Mouse (Mus musculus): ENCODE data around the gene E2f6.

The E2f6 gene

DNA sequence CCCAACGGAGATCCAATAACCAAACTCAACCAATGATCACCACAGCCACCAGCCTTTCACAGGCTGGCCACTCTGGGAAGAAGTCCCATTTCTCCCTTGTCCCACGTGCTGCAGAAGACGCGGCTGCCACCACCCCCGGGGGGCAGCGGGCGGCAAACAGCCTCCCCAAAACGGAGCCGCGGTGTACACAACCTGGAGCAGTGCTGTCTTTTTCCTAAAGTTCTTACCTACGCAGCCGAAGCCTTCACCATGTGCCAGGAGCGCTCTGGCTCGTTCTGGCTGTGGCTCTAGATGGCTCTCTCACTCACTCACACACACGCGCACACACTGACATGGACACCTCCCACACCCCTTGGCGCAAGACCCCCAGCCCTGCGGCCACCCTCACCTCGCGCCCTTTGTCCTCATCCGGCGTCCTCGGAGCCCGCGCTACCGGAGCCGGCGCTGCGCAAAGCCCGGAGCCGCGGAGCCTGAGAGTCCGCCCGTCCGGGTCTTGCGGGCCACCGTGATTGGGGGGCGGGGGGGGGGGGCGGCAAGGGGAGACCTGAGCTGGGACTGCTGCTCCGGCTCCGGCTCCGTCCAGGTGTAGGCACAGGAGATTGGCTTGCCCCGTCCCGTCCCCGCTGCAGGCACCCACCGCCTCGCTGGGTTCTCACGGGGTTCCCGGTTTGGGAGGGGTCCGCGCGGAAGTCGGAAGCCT, 10.4 kb upstream of the E2f6 start, which contains the start of gene Greb1:
Gene Greb1, minus strand, starts transcription at position 628 of the 700 bp plus-strand sequence.
- no peak for DNase-seq (ENCODE audit: low spot score)

DNA sequence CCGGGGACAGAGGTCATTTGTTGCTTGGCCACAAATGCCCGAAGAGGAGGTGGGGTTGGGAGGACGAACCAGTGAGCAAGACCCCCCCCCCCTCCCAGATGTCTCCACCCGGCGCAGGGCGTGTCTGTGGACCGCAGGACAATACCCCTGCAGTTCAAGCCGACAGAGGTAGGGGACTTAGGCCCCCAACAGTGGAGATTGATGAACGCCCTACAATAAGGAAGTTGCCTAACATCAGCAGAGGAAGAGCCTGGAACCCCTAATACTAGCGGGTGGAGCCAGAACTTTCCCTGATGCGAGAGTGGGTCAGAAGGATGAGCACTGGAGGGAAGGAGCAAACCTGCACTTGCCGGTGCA, 9.8 kb upstream of the E2f6 start:
- DNase-seq (ENCODE audit: low spot score): no peak

DNA sequence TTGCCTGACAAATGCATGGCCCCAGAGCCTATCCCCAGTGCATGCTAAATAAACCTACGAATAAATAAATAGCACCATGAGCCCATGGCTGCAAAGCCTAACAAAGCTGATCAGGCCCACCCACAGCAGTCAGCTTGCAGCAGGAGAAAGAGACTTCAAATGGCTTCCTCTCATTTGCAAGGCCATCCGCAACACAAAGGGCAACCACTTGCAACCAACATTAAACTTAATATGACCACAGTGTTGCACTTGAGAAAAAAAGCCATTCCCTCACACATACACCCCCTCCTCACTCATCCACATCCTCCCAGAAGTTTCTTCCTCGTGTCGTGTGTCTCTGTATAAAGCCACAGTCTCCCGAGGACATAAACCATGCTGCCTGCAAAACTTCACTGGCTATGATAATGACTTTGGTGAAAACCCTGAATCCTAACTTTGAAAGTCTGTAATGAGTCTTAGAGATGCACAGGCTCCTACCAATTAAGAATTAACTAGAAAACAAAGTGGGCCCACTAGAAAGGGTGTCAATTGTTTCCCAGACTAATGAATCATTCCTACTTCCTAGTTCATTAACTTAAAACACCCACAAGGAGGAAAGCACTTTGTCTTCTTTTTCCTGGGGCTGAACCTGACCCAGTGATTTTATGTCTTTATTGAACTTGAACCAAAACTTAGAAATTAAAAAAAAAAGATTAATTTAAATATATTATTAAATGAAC, 7.4 kb upstream of the E2f6 start:
- no peak for DNase-seq (ENCODE audit: low spot score)

DNA sequence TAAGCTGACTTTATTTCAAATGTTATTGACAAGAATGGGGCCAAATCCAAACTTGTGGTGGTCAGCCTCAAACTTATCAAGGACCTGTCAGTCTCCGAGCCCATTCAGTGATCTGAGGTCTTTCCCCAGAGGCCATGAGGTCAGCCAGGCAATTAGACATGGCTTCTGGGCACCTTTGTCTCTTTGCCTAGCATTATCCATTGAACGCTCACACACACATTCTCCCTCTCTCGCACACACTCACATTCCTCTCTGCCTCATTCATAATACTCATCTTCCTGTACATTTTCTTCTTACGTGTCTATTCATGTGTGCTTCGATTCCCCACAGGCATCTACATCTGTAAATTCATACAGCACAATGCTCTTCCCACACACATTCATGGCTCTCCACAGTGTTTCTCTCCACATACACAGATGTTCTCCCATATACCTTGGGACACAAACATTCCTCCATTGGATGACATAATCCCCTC, 6.8 kb upstream of the E2f6 start:
- no peak for DNase-seq (ENCODE audit: low spot score)

DNA sequence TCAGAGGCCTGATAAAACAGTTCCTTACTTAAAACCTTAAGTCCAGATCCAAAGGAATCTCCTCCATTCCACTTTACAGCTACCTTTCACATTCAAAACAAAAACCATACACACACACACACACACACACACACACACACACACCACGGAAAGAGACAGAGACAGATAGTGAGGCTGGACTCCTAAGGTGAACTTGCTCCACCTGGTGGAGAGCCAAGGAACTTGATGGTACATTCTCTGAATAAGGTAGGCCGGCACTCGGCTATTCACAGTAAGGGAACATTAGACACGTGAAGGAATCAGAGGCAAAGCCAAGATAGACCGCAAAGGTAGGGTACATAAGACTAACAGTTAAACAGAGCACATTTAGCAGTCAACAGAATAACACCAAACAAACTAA, 5.3 kb upstream of the E2f6 start:
- peak; percentile 78 for DNase-seq (ENCODE audit: low spot score)

DNA sequence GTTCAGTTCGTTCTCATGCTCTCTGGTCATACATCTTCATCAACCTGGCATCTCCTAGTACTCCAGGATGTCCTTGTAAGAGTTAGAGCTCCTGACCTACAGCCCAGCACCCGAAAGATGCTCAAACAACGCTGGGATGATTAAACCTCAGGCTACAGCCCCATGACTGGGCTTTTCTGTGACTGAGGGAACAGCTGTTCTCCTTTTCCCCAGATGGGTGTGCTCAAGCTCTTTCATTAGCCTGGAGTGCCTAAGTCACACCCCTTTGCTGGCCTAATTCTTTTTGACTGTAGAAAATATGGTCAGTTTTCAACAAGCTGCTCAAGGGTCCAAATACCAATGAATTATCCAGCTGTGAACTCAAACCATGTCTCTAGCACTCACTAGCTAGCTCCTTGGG, 2.7 kb upstream of the E2f6 start:
- DNase-seq (ENCODE audit: low spot score): peak; percentile 28

DNA sequence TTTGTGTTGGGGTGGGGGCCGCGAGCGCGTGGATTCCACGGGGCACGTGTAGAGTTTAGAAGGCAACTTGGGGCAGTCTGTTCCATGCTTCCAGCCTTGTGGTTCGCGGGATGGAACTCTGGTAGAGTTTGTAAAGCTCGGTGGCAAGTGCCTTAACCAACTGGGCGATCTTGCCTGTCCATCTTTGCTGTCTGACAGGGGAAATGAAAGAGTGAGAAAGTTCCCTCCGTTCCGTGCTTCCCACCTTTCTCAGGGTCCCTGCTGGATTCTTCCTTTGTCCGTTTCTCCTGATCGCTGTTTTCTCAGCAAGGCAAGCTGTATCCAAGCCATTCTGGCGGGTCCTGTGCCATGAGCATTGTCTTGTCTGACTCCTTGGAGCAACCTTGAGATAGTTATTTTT, 714 bp downstream of the E2f6 start:
- DNase-seq (ENCODE audit: low spot score): no peak

DNA sequence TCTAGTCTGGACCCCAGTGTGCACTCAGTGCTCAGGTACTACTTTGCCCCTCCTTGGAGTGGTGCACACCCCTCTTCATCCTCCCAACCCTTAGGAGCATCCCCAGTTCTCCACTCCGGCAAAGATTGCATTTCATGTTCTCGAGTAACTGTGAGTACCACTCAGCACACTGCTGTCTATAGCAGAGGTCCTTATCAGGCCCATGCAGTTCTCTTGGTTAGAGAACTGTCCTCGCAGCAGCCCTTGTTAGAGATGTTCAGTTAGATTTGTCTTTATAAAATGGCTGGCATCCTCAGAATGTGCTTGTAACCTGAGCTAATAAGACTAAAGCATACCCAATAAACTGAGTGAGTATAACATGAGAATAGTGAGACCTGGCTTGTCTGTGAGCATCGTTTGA, 6.4 kb downstream of the E2f6 start:
- DNase-seq (ENCODE audit: low spot score): no peak

DNA sequence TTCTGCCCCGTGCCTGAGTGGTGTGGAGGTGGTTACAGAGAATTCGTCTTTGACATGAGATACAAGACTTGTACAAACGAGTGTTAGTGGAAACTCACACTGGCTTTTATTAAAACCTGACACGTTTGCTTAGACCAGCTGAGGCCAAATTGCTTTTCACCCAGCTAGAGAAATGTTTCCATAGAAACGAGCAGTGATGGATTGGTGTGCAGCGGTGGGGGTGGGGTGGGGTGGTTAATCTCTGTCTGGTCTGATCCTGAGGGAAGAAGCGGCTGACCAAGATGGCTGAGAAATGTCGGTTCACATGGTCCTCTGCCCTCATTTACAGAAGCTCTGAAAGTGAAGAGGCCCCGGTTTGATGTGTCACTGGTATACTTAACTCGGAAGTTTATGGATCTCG, 7.8 kb downstream of the E2f6 start:
- no peak for DNase-seq (ENCODE audit: low spot score)

DNA sequence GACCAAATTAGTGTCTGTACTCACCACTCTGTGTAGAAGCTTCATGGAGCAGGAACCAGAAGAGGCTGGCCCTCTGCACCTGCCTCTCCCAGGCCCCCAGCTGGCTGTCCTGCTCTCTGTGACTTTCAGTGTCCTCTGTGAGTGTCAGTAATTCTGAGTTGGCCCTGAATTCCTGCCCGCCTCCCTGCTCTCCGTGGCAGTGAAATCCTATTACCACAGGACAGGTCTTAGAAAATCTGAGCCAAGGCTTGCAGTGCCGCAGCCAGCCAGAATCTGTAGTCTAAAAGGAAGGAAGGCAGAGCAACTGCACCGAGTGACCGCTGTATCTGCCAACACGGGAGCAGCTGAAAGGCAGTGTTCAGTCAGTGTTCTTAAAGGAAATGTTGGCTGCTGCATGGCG, 10.0 kb downstream of the E2f6 start:
- DNase-seq (ENCODE audit: low spot score): no peak

DNA sequence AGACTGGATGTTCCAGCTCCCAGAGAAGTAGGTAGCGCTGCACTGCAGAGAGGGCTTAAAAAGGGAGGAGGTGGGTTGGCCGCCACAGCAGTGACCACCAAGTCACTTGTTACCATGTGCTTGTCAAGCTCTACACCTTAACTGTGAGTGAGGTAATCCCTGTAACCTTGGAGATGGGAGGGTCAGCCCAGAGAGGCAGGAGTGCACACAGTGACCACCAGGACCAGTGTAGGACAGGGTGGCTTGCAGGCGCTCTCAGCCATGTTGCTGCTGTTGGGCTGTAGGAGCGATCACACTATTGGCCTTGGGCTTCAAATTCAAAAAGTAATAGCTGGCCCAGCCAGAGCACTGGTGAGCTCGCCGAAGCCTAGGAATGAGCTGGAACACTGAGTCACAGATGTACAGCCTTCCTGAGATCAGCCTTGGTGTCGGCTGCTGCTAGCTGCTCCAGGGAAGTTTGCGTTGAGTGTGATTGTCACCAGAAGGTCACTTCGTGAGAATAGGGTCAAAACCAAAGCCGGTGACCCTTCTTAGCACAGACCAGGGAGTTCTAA, 11.5 kb downstream of the E2f6 start:
- DNase-seq (ENCODE audit: low spot score): no peak

DNA sequence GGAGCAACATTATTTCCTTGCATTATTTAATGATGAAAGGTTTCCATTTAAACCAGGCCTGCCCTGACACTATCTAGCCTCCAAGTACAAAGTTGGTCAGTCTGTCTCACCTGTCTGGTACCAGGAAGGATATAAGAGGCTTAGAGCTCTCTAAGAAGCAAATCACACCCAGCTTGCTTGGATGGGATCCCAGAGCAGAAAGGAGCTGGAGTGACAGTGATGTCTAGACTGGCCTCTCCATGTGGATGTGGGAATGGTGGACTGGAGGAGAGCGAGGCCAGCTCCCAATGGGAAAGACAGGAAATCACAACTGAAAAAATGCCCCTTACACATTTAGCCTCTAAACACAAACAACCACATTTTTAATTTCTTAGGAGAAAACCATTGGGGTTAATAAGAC, 12.9 kb downstream of the E2f6 start:
- DNase-seq (ENCODE audit: low spot score): no peak

DNA sequence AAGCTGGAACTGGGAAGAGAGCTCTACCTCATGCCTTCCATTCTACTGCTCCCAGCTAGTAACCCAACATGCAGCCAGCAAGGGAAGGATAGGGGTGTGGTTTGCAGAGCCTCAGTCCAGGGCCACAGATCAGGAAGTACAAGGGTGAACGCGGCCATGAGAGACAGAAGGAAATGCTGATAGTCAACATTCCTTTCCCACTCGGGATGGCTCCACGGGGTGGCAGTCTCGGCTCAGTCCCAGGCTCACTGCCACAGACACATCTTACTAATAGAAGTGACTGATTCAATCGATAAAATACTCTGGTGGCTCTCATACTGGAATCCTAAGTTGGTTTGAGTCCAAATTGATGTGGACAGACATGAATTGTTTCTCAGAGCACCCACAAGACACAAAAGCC, 17.7 kb downstream of the E2f6 start:
- peak; percentile 25 for DNase-seq (ENCODE audit: low spot score)

DNA sequence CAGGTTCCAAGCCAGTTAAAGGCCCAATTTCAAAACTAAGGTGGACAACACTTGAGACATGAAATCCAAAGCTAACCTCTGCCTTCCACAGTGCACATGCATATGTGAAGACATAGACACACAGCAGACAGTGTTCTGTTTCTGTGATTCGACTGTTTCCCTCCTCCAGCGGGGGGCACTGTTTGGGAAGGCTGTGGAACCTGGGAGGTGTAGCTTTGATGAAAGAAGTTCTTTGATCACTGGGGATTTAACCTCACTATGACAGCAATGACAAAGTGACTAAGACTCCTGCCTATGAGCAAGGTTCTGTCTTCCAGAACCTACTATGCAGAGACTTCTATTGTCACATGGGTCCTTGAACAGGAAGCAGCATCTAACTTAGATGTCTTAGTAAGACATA, 19.0 kb downstream of the E2f6 start:
- no peak for DNase-seq (ENCODE audit: low spot score)

DNA sequence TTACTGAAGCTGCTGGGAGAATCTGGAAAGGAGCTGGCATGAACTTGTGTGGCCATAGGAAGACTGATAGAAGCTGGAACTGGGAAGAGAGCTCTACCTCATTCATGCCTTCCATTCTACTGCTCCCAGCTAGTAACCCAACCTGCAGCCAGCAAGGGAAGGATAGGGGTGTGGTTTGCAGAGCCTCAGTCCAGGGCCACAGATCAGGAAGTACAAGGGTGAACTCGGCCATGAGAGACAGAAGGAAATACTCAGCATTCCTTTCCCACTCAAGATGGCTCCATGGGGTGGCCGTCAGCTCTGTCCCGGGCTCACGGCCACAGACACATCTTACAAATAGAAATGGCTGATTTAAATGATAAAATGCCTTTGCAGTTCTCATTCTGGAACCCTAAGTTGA, 20.3 kb downstream of the E2f6 start:
- DNase-seq (ENCODE audit: low spot score): no peak

DNA sequence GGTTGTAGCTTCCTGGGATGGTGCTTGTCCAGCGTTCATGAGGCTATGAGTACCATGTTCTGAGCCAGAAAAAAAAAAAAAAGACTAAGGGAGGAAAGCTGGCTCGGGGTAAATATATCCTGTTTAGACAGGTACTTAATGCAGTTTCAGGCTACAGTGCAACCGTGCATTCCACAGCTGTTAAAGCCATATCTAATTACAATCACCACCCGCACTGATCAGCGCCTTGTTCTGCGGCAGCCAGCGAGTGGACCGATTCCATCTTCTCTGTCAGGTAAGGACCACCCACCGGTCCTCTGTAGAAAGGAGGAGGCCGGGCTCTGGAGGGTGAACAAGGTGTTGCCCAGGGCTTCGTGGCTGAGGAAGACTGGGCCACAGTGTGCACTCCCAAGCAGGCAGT, 23.9 kb downstream of the E2f6 start:
- DNase-seq (ENCODE audit: low spot score): no peak

DNA sequence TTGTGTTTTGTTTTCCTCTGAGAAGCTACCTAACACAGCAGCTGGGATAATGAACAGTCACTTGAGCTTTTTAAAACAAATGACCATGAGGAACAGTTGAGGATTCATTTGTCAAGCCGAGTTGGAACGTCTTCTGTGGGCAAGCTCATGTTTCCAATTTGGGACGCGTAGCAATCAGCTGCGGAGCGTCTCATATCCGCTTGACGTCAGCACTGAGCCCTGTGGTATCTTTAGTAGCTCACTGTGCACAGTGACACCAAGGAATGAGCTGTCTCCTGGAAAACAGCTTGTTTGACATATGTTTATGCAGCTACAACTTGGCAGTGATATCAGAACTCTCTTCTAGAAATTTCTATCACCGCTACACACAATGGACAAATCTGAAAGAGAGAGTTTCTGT, 25.4 kb downstream of the E2f6 start:
- no peak for DNase-seq (ENCODE audit: low spot score)

DNA sequence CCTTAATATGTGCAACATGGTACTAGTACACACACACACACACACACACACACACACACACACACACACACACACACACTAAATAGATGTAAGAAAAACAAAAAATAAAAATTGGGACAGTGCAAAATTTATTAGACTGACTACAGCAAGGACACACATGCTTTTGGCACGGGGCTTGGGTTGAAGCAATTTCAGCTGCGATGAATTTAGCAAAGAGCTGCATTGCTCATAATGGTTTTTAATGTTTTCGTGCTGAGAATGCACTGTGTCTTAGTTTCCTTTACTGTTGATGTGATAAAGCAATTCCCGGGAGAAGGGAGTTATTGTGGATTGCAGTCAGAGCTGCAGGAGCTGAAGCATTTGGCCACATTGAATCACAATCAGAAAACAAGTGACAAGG, 27.0 kb downstream of the E2f6 start:
- no peak for DNase-seq (ENCODE audit: low spot score)

DNA sequence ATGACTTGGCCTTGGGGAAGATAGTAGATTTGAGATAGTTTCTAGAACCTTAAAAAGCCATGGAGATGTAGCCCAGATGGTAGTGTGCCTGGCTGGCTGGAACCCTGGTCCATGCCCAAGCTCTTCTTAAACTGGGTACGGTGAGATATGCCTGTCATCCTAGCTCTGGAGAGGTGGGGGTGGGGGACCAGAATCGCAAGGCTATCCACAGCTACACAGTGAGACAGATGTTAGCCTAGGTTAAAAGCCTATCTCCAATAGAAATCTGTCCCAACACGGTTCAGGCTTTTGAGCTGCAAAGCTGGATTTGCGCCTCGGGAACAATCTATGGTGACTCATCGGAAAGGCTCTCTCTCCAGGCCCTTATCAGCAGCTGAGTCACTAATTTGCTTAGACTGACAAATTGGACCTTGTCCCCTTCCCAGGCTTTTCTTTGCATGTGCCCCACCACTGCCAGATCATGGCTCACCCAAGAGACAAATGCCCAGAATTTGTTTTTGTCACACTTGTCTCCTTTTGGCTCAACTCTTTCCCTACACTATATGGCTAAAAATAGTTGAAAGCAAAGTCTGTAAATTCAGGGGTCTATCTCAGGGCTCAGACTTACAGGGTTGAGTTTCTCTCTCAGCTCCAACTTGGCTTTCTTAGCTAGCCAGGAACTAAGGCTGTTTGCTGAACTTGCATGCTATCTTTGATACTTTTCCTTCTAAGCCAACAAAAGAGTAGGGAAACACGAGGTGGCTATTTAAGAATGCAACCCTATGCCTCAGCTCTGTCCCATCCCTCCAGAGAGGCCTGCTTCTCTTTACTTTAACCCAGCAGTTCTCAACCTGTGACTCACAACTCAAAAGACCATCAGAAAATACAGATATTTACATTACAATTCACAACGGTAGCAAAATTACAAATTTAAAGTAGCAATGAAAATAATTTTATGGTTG, 30.3 kb downstream of the E2f6 start:
- no peak for DNase-seq (ENCODE audit: low spot score)

DNA sequence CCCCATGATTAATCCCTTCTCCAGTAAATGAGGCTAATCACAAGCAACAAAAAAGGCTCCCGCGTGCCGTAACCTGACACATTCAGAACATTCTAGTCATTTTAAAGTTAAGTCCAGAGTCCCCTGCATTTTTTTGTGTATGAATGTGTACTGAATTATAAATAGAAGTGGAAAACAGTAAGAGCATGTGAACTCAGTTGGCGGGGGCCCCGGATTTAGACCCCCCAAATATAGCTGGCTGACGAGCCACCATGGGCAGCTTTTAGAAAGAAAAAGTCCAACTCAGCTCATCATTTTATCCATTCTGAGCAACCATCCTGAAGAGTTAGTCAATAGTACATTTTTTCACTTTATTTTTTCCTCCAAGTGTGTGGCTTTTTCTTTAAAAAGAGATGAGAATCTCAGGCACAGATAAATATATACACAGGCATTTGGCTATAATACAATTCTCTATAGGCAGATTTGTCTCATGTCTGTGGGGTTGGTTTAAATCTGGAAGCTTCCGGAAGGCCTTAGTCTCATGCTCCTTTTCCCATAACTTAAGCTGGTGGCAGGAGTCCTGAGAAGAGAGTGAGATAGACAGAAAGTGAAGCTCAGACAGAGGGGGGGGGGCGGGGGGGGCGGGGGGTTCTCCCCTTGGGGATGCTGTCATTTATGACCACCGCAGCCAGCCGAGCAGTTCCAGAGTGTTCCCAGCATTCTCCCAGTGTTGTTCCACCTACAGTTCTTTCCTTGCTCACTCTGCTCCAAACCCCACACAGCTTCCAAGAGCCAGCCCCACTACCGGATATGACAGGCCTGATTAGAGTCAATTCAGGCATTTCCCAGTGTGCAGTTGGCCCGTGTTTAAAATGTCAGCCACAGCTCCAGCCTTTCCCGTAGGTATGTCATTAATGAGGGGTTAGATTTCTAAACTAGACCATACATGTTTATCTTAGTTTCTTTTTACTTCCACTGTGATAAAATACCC, 34.1 kb downstream of the E2f6 start:
- DNase-seq (ENCODE audit: low spot score): no peak

DNA sequence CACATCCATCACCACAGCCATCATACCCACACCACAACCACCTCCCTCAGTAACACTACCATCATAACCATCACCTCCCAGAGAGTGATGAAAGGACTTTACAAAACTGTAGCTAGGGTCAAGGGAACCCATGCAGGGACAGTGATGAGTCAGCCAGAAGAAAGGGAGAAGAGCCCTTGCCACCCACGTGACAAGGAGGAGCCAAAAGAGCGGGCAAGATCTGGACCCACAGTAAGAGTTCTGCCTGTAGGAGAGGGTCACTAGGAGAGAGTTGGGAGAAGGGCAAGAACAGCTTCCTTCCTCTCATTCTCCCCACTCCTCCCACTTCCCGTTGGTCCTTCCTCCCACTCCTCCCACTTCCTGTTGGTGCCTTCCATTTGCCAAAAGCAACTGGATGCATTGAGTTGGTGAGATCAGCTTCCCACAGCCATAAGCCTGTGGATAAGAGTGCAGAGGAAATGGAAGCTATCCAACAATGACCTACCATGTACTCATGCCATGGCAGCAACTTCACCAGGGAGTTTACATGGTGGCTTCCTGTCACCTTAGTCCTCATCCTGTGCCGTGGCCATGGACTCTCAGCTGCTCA, 36.5 kb downstream of the E2f6 start:
- no peak for DNase-seq (ENCODE audit: low spot score)

All from ovary, postnatal 14 days (tissue).